Mouse (Mus musculus): ENCODE results near the gene D10Jhu81e. TPM values are rescaled to one million over a fixed set of nuclear protein-coding genes. Genes with fewer than 3 reads are reported as not detected.

Gene D10Jhu81e
- polyA plus RNA-seq, 1 experiment from 2014 or later = 17.3 TPM

GRCm38 (mm10) chr10:78184531-78185380, 15.2 kb upstream of the D10Jhu81e start, which contains the start of gene Pwp2:
Pwp2 (minus strand) TSS chr10:78185149.
- peak within 1 kb of the TSS; percentile 64 for H3K9ac ChIP-seq
- H3K36me3 ChIP-seq (replicated peaks; ENCODE audit: control insufficient read depth, insufficient read depth) = peaks cover 59% of the 10 kb centered on the region
- peak within 1 kb of the TSS; percentile 93 for H3K4me2 ChIP-seq (replicated peaks)
- ATAC-seq (ENCODE audit: low FRiP score) (peak; percentile 97), DNase-seq (ENCODE audit: low spot score) (peak; percentile 95)
- peaks cover 11% of the 10 kb centered on the region for H3K4me1 ChIP-seq (replicated peaks; ENCODE audit: control insufficient read depth, insufficient read depth, low read length)
- peak within 1 kb of the TSS; percentile 67 for H3K27ac ChIP-seq
- no peaks in the 10 kb centered on the region for H3K9me3 ChIP-seq (ENCODE audit: control insufficient read depth, low read length)
- peak within 1 kb of the TSS; percentile 75 for H3K4me3 ChIP-seq (replicated peaks; ENCODE audit: low read length)
- WGBS = 1% methylated on average over 47 of the region's 47 CpGs
- H3K27me3 ChIP-seq (ENCODE audit: control insufficient read depth, insufficient read depth, low read length) = no peaks in the 10 kb centered on the region

GRCm38 (mm10) chr10:78183577-78183976, 14.0 kb upstream of the D10Jhu81e start:
- H3K27me3 ChIP-seq (ENCODE audit: control insufficient read depth, insufficient read depth, low read length) = no peaks in the 10 kb centered on the region
- WGBS = 89% methylated on average over 3 of the region's 3 CpGs
- H3K4me2 ChIP-seq (replicated peaks) = no peak overlapping the region
- no peak overlapping the region for H3K9ac ChIP-seq
- peaks cover 59% of the 10 kb centered on the region for H3K36me3 ChIP-seq (replicated peaks; ENCODE audit: control insufficient read depth, insufficient read depth)
- H3K9me3 ChIP-seq (ENCODE audit: control insufficient read depth, low read length) = no peaks in the 10 kb centered on the region
- no peak for ATAC-seq (ENCODE audit: low FRiP score)
- no peak for DNase-seq (ENCODE audit: low spot score)
- no peak overlapping the region for H3K4me3 ChIP-seq (replicated peaks; ENCODE audit: low read length)
- H3K27ac ChIP-seq = no peak overlapping the region
- H3K4me1 ChIP-seq (replicated peaks; ENCODE audit: control insufficient read depth, insufficient read depth, low read length) = peaks cover 11% of the 10 kb centered on the region

GRCm38 (mm10) chr10:78182321-78182720, 12.7 kb upstream of the D10Jhu81e start:
- no peak for ATAC-seq (ENCODE audit: low FRiP score)
- Histone ChIP-seq H3K27me3 (ENCODE audit: control insufficient read depth, insufficient read depth, low read length) (no peaks in the 10 kb centered on the region), H3K36me3 (replicated peaks; ENCODE audit: control insufficient read depth, insufficient read depth) (peaks cover 59% of the 10 kb centered on the region), H3K4me2 (replicated peaks) (no peak overlapping the region), H3K4me3 (replicated peaks; ENCODE audit: low read length) (no peak overlapping the region), H3K27ac (no peak overlapping the region), H3K4me1 (replicated peaks; ENCODE audit: control insufficient read depth, insufficient read depth, low read length) (peaks cover 11% of the 10 kb centered on the region), H3K9me3 (ENCODE audit: control insufficient read depth, low read length) (no peaks in the 10 kb centered on the region), H3K9ac (no peak overlapping the region)
- DNase-seq (ENCODE audit: low spot score) = no peak
- WGBS = 95% methylated on average over 17 of the region's 17 CpGs

- Histone ChIP-seq H3K9ac (no peak overlapping the region), H3K4me2 (replicated peaks) (no peak overlapping the region), H3K9me3 (ENCODE audit: control insufficient read depth, low read length) (no peaks in the 10 kb centered on the region), H3K27me3 (ENCODE audit: control insufficient read depth, insufficient read depth, low read length) (no peaks in the 10 kb centered on the region), H3K4me1 (replicated peaks; ENCODE audit: control insufficient read depth, insufficient read depth, low read length) (no peaks in the 10 kb centered on the region; the same call in 1 of the 2 replicates), H3K27ac (no peak overlapping the region), H3K36me3 (replicated peaks; ENCODE audit: control insufficient read depth, insufficient read depth) (peaks cover 89% of the 10 kb centered on the region), H3K4me3 (replicated peaks; ENCODE audit: low read length) (no peak overlapping the region)
- 96% methylated on average over 5 of the region's 5 CpGs for WGBS
- ATAC-seq (ENCODE audit: low FRiP score) = no peak
- DNase-seq (ENCODE audit: low spot score) = no peak
Observed at GRCm38 (mm10) chr10:78174474-78174873, 4.9 kb upstream of the D10Jhu81e start.

GRCm38 (mm10) chr10:78171581-78171980, 2.0 kb upstream of the D10Jhu81e start:
- 94% methylated on average over 9 of the region's 9 CpGs for WGBS
- no peak for DNase-seq (ENCODE audit: low spot score)
- Histone ChIP-seq H3K36me3 (replicated peaks; ENCODE audit: control insufficient read depth, insufficient read depth) (peaks cover 68% of the 10 kb centered on the region), H3K4me2 (replicated peaks) (no peak overlapping the region), H3K27ac (no peak overlapping the region), H3K9me3 (ENCODE audit: control insufficient read depth, low read length) (no peaks in the 10 kb centered on the region), H3K27me3 (ENCODE audit: control insufficient read depth, insufficient read depth, low read length) (no peaks in the 10 kb centered on the region), H3K4me1 (replicated peaks; ENCODE audit: control insufficient read depth, insufficient read depth, low read length) (peaks cover 11% of the 10 kb centered on the region), H3K9ac (no peak overlapping the region), H3K4me3 (replicated peaks; ENCODE audit: low read length) (no peak overlapping the region)
- ATAC-seq (ENCODE audit: low FRiP score) = no peak

GRCm38 (mm10) chr10:78171057-78171456, 1.5 kb upstream of the D10Jhu81e start:
- DNase-seq (ENCODE audit: low spot score) (no peak), ATAC-seq (ENCODE audit: low FRiP score) (no peak)
- Histone ChIP-seq H3K9me3 (ENCODE audit: control insufficient read depth, low read length) (no peaks in the 10 kb centered on the region), H3K4me3 (replicated peaks; ENCODE audit: low read length) (no peak overlapping the region), H3K27ac (no peak overlapping the region), H3K4me1 (replicated peaks; ENCODE audit: control insufficient read depth, insufficient read depth, low read length) (peaks cover 11% of the 10 kb centered on the region), H3K9ac (no peak overlapping the region), H3K27me3 (ENCODE audit: control insufficient read depth, insufficient read depth, low read length) (no peaks in the 10 kb centered on the region), H3K36me3 (replicated peaks; ENCODE audit: control insufficient read depth, insufficient read depth) (peaks cover 68% of the 10 kb centered on the region), H3K4me2 (replicated peaks) (no peak overlapping the region)
- WGBS = 94% methylated on average over 7 of the region's 7 CpGs

GRCm38 (mm10) chr10:78170445-78170844, 863 bp upstream of the D10Jhu81e start:
- Histone ChIP-seq H3K9ac (peak overlapping the region; percentile 81; the same call in 1 of the 2 replicates), H3K4me3 (replicated peaks; ENCODE audit: low read length) (peak overlapping the region; percentile 75; the same call in 1 of the 2 replicates), H3K27ac (peak overlapping the region; percentile 46), H3K4me1 (replicated peaks; ENCODE audit: control insufficient read depth, insufficient read depth, low read length) (peaks cover 11% of the 10 kb centered on the region), H3K9me3 (ENCODE audit: control insufficient read depth, low read length) (no peaks in the 10 kb centered on the region), H3K27me3 (ENCODE audit: control insufficient read depth, insufficient read depth, low read length) (no peaks in the 10 kb centered on the region), H3K4me2 (replicated peaks) (peak overlapping the region; percentile 82), H3K36me3 (replicated peaks; ENCODE audit: control insufficient read depth, insufficient read depth) (peaks cover 68% of the 10 kb centered on the region)
- ATAC-seq (ENCODE audit: low FRiP score) (no peak), DNase-seq (ENCODE audit: low spot score) (no peak)
- 62% methylated on average over 2 of the region's 2 CpGs for WGBS

GRCm38 (mm10) chr10:78168792-78169191, 790 bp downstream of the D10Jhu81e start:
- H3K36me3 ChIP-seq (replicated peaks; ENCODE audit: control insufficient read depth, insufficient read depth) = peaks cover 67% of the 10 kb centered on the region
- peak overlapping the region; percentile 81 for H3K9ac ChIP-seq
- peak overlapping the region; percentile 82 for H3K4me2 ChIP-seq (replicated peaks)
- WGBS = 85% methylated on average over 11 of the region's 11 CpGs
- no peaks in the 10 kb centered on the region for H3K27me3 ChIP-seq (ENCODE audit: control insufficient read depth, insufficient read depth, low read length)
- H3K9me3 ChIP-seq (ENCODE audit: control insufficient read depth, low read length) = no peaks in the 10 kb centered on the region
- H3K4me1 ChIP-seq (replicated peaks; ENCODE audit: control insufficient read depth, insufficient read depth, low read length) = peaks cover 11% of the 10 kb centered on the region
- no peak overlapping the region for H3K27ac ChIP-seq
- ATAC-seq (ENCODE audit: low FRiP score) (no peak), DNase-seq (ENCODE audit: low spot score) (no peak)
- H3K4me3 ChIP-seq (replicated peaks; ENCODE audit: low read length) = peak overlapping the region; percentile 75

- H3K9me3 ChIP-seq (ENCODE audit: control insufficient read depth, low read length) = no peaks in the 10 kb centered on the region
- no peak for ATAC-seq (ENCODE audit: low FRiP score)
- no peak overlapping the region for H3K4me2 ChIP-seq (replicated peaks)
- DNase-seq (ENCODE audit: low spot score) = no peak
- no peak overlapping the region for H3K4me3 ChIP-seq (replicated peaks; ENCODE audit: low read length)
- H3K4me1 ChIP-seq (replicated peaks; ENCODE audit: control insufficient read depth, insufficient read depth, low read length) = peaks cover 11% of the 10 kb centered on the region
- H3K27ac ChIP-seq = no peak overlapping the region
- H3K9ac ChIP-seq = no peak overlapping the region
- H3K27me3 ChIP-seq (ENCODE audit: control insufficient read depth, insufficient read depth, low read length) = no peaks in the 10 kb centered on the region
- peaks cover 63% of the 10 kb centered on the region for H3K36me3 ChIP-seq (replicated peaks; ENCODE audit: control insufficient read depth, insufficient read depth)
Observed at GRCm38 (mm10) chr10:78167775-78168174, 1.8 kb downstream of the D10Jhu81e start.
